Mouse (Mus musculus) heart, adult 2 months (tissue): Measurements from ENCODE around the gene Map4.

Source experiments
- CTCF ChIP-seq: fragments of 200-600 bp; IDR thresholded peaks from 2 replicates; pipeline ENCODE4 v1.8.1; 2022; ENCODE audit warnings: antibody characterized with exemption, mild to moderate bottlenecking, moderate library complexity
- EP300 ChIP-seq: fragments of 200-500 bp; IDR thresholded peaks from 2 replicates; pipeline ENCODE4 v1.6.1; 2011; ENCODE audit warnings: low read depth, low read length, control low read depth; ENCODE audit not compliant: insufficient read depth
- POLR2A ChIP-seq: fragments of 200-500 bp; IDR thresholded peaks from 2 replicates; pipeline ENCODE4 v1.6.1; 2011; ENCODE audit warnings: mild to moderate bottlenecking, low read depth, low read length, control low read depth; ENCODE audit not compliant: insufficient read depth

- no peak for TF ChIP-seq POLR2A
- no peak for TF ChIP-seq CTCF
- peak; percentile 52; the same call in 1 of the 2 replicates for TF ChIP-seq EP300
Observed at GRCm38 (mm10) chr9:109895593-109895992, 35.7 kb upstream of the Map4 start.
